Mouse (Mus musculus) C2C12 (cell line): ENCODE data around the gene Josd2.

Source experiments
- CTCF ChIP-seq: IDR thresholded peaks from one replicate; pipeline ENCODE4 v1.5.1; 2011; ENCODE audit not compliant: control insufficient read depth, insufficient read depth, insufficient read length
- FOSL1 ChIP-seq: IDR thresholded peaks from one replicate; pipeline ENCODE4 v1.8.0; 2011; ENCODE audit warnings: mild to moderate bottlenecking, low read length; ENCODE audit not compliant: poor library complexity, insufficient read depth, severe bottlenecking
- MAX ChIP-seq: IDR thresholded peaks from one replicate; pipeline ENCODE4 v1.6.1; 2011; ENCODE audit warnings: mild to moderate bottlenecking, control low read depth
- MYOD1 ChIP-seq: IDR thresholded peaks from one replicate; pipeline ENCODE4 v1.6.1; 2011; ENCODE audit warnings: low read depth; ENCODE audit not compliant: control insufficient read depth, insufficient read length
- MYOG ChIP-seq: IDR thresholded peaks from one replicate; pipeline ENCODE4 v1.6.1; 2011; ENCODE audit not compliant: control insufficient read depth, insufficient read length; ENCODE audit errors: extremely low read depth

DNA sequence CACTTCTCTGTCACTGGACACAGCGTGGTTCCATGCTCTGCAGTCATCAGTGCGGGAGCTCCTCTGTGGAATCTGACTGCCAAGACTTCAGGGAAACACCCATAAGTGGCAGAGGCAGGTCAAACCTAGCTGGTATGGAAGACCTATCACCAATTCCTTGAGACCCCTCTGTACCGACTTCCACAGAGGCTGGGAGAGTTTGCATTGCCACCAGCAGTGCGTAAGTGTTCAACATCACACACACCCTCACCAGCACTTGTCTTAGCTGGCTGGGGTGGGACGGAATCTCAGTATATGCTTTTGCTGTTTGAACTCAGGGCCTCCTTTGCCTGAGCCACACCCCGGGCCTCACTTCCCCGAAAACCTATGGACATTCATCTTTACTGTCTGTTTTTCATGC is 20.2 kb downstream of the Josd2 start:
- no peak for TF ChIP-seq CTCF
- TF ChIP-seq FOSL1, result no peak
- TF ChIP-seq MYOG, result no peak
- no peak for TF ChIP-seq MAX
- no peak for TF ChIP-seq MYOD1
